Mouse (Mus musculus) liver, postnatal 0 days (tissue): ENCODE data around the gene Usp24. TPM values are rescaled to one million over a fixed set of nuclear protein-coding genes. Genes with fewer than 3 reads are reported as not detected.
"Not testable (repeated sequence)": the region's sequence is repeated elsewhere in the genome, so short reads cannot be mapped to it uniquely, and the experiment has no call there.

Experiments
- ATAC-seq: fragments of 200-750 bp; cut with Nextera tagmentation; 2 replicates; pipeline ENCODE4 v1.8.0; 2017; ENCODE audit warnings: mild to moderate bottlenecking, moderate library complexity
- DNase-seq: peaks from one replicate; pipeline ENCODE4 v3.0.0-alpha.2; 2016
- H3K27ac ChIP-seq: fragments of 300-500 bp; sonication (generic); 2 replicates; pipeline ENCODE4 v1.5.1; 2014; ENCODE audit warnings: antibody characterized with exemption, moderate library complexity, mild to moderate bottlenecking, low read depth
- H3K27me3 ChIP-seq: fragments of 300-500 bp; sonication (generic); 2 replicates; pipeline ENCODE4 v1.6.1; 2014; ENCODE audit warnings: low read length, control low read depth, mixed read lengths; ENCODE audit not compliant: insufficient read depth
- H3K36me3 ChIP-seq: fragments of 300-500 bp; sonication (generic); replicated peaks from 2 replicates; pipeline ENCODE4 v1.6.1; 2014; ENCODE audit warnings: mild to moderate bottlenecking, control low read depth, low read length, moderate library complexity, mixed read lengths; ENCODE audit not compliant: insufficient read depth
- H3K4me1 ChIP-seq: fragments of 300-500 bp; sonication (generic); 2 replicates; pipeline ENCODE4 v1.6.1; 2014; ENCODE audit warnings: antibody characterized with exemption, mild to moderate bottlenecking, control low read depth; ENCODE audit not compliant: insufficient read depth
- H3K4me2 ChIP-seq: fragments of 300-500 bp; sonication (generic); 2 replicates; pipeline ENCODE4 v1.6.1; 2014; ENCODE audit warnings: low read depth, mild to moderate bottlenecking, low read length, moderate library complexity, mixed read lengths
- H3K4me3 ChIP-seq: fragments of 300-500 bp; sonication (generic); 2 replicates; pipeline ENCODE4 v1.5.1; 2014; ENCODE audit warnings: low read depth, low read length
- H3K9ac ChIP-seq: fragments of 300-500 bp; sonication (generic); replicated peaks from 2 replicates; pipeline ENCODE4 v1.6.1; 2014; ENCODE audit warnings: mild to moderate bottlenecking, moderate library complexity
- H3K9me3 ChIP-seq: fragments of 300-500 bp; sonication (generic); 2 replicates; pipeline ENCODE4 v1.6.1; 2016; ENCODE audit warnings: mild to moderate bottlenecking, control low read depth, low read length, mixed read lengths
- CTCF ChIP-seq: sonication (generic); IDR thresholded peaks from 2 replicates; pipeline ENCODE4 v1.5.1; 2016; ENCODE audit warnings: antibody characterized with exemption, low read depth
- EP300 ChIP-seq: IDR thresholded peaks from 2 replicates; pipeline ENCODE4 v1.6.1; 2016; ENCODE audit warnings: antibody characterized with exemption, low read depth, mild to moderate bottlenecking
- WGBS: fragments of 180-500 bp; shearing (Covaris S2); extraction: QIAGEN DNeasy Blood & Tissue Kit; methylation state at CpG from one replicate; pipeline ENCODE4 v1.1.7; 2014; ENCODE audit not compliant: insufficient replicate concordance; 5-methylcytosine and 5-hydroxymethylcytosine counted together
- polyA plus RNA-seq: library from polyadenylated mRNA; unstranded; fragments of >200 nt; fragmentation: Nextera tagmentation; extraction: Ambion mirVana; gene quantifications from 2 replicates; pipeline ENCODE4 v1.2.1, GENCODE M21; 2015

Usp24 gene
- polyA plus RNA-seq, 1 experiment from 2014 or later = 4.7 TPM

DNA sequence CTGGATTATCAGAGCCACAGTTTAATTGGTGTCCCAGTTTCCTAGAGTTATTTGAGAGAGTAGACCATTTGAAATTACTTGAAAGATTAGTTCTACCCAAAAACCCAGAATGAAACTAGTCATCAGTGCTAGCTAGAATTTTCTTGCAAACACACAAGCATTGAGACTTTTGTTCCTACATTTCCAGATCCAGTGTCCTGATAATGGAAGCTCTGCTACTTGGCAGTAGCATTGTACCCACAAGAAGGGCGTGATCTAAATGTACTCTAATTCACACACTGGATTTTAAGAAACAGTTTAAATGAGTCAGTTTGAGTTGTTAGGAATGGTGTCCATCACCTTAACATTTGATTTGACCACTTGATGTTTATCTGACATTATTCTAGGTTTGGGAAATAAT is 31.7 kb downstream of the Usp24 start:
- Histone ChIP-seq H3K27me3 (no peaks in the 10 kb centered on the region), H3K4me3 (no peak overlapping the region), H3K4me1 (no peaks in the 10 kb centered on the region), H3K4me2 (no peak overlapping the region), H3K9me3 (no peaks in the 10 kb centered on the region), H3K27ac (no peak overlapping the region), H3K9ac (no peak overlapping the region), H3K36me3 (peaks cover 53% of the 10 kb centered on the region)
- TF ChIP-seq EP300 = no peak
- ATAC-seq (no peak), DNase-seq (no peak)
- WGBS = 67% methylated on average over 1 of the region's 1 CpGs

DNA sequence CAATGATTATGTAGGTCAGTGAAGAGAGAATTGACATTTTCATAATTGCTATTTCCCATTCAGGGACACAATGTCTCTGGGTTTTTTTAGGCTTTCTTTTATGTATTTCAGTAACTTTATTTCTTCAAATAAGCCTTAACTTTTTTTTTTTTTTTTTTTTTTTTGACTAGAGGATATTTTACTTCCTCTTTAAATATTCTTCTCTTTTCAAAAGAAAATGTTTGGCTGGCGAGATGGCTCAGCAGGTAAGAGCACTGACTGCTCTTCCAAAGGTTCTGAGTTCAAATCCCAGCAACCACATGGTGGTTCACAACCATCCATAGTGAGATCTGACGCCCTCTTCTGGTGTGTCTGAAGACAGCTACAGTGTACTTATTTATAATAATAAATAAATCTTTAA is 39.0 kb downstream of the Usp24 start:
- ATAC-seq, H3K4me2 ChIP-seq, H3K27me3 ChIP-seq, H3K27ac ChIP-seq, H3K9ac ChIP-seq, H3K9me3 ChIP-seq, H3K4me1 ChIP-seq, DNase-seq, H3K4me3 ChIP-seq: not testable (repeated sequence)
- 63% methylated on average over 2 of the region's 2 CpGs for WGBS
- peaks cover 53% of the 10 kb centered on the region for H3K36me3 ChIP-seq

DNA sequence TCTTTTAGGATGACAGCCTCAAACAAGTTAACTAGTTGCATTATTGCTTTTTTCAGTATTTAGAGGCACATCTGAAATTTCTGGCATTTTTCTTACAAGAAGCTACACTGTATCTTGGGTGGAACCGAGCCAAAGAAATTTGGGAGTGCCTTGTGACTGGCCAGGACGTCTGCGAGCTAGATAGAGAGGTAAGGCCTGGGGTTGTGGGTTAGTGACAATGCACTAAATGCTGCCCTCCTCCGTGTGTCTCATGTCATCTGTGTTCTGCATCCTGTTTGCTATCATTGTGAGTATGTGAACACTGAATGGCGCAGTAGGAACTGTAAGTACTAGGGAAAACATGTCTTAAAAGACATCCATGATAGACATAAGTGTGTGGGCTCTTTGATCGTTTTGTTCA is 54.0 kb downstream of the Usp24 start:
- no peaks in the 10 kb centered on the region for H3K4me1 ChIP-seq
- peaks cover 62% of the 10 kb centered on the region for H3K36me3 ChIP-seq
- TF ChIP-seq EP300 = no peak
- no peak for TF ChIP-seq CTCF
- H3K9me3 ChIP-seq = no peaks in the 10 kb centered on the region
- no peaks in the 10 kb centered on the region for H3K27me3 ChIP-seq
- peak; percentile 75 for ATAC-seq
- 68% methylated on average over 6 of the region's 6 CpGs for WGBS
- H3K9ac ChIP-seq = no peak overlapping the region
- no peak overlapping the region for H3K27ac ChIP-seq
- no peak for DNase-seq
- no peak overlapping the region for H3K4me2 ChIP-seq
- H3K4me3 ChIP-seq = no peak overlapping the region

DNA sequence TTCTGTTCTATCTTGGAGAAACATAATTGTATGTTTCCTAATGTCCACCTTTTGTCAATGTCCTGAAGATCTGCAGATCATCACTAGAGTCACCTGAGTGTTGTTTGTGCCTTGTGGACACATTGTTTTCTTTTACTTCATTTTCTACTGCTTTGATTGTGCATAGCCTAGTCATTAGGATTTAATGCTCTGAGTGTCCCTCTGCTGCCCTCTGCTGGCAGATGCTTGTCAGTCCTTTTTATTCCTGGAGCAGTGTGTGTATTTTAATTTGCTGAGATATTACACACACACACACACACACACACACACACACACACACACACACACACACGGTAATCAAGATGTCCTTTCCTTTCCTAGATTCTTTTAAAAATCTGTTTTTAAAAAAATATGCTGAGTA is 59.8 kb downstream of the Usp24 start:
- WGBS = 23% methylated on average over 1 of the region's 1 CpGs
- H3K9me3 ChIP-seq = no peaks in the 10 kb centered on the region
- H3K4me2 ChIP-seq = no peak overlapping the region
- DNase-seq = peak; percentile 88
- TF ChIP-seq EP300 (no peak), CTCF (peak; percentile 94)
- H3K4me3 ChIP-seq = no peak overlapping the region
- H3K27ac ChIP-seq = no peak overlapping the region
- ATAC-seq = peak; percentile 33; the same call in 1 of the 2 replicates
- H3K9ac ChIP-seq = no peak overlapping the region
- peaks cover 66% of the 10 kb centered on the region for H3K36me3 ChIP-seq
- no peaks in the 10 kb centered on the region for H3K27me3 ChIP-seq
- no peaks in the 10 kb centered on the region for H3K4me1 ChIP-seq

DNA sequence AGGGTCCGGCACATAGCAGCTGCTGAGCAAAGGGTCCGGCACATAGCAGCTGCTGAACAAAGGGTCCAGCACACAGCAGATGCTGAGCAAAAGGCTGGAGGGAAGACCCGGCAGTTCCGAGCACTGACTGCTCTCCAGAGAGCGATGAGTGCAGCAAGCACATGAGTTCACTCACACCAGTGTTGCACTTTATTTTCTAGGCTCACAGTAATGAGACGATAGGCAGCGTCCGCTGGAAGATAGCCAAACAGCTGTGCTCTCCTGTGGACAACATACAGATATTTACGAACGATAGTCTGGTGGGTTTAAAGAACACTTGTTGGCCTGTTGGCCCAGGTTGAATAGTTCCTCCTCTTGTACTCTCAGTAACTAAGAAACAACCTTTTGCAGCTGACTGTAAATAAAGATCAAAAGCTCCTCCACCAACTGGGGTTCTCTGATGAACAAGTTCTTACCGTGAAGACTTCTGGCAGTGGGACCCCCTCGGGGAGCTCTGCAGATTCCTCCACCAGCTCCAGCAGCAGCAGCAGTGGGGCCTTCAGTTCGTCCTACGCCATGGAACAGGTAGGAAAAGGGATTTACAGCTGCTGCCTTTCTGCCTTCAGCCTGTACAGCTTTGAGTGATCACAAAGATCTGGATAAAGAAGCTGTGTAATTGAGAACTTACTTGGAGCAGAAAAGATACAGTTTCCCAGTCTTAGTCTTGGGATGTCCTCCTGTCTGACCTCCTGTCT is 63.0 kb downstream of the Usp24 start:
- Histone ChIP-seq H3K4me1 (no peaks in the 10 kb centered on the region), H3K9me3 (no peaks in the 10 kb centered on the region), H3K4me2 (no peak overlapping the region), H3K27me3 (no peaks in the 10 kb centered on the region), H3K27ac (no peak overlapping the region), H3K4me3 (no peak overlapping the region), H3K9ac (no peak overlapping the region), H3K36me3 (peaks cover 65% of the 10 kb centered on the region)
- no peak for TF ChIP-seq EP300
- no peak for TF ChIP-seq CTCF
- WGBS = 80% methylated on average over 14 of the region's 14 CpGs
- ATAC-seq = no peak
- DNase-seq = no peak

DNA sequence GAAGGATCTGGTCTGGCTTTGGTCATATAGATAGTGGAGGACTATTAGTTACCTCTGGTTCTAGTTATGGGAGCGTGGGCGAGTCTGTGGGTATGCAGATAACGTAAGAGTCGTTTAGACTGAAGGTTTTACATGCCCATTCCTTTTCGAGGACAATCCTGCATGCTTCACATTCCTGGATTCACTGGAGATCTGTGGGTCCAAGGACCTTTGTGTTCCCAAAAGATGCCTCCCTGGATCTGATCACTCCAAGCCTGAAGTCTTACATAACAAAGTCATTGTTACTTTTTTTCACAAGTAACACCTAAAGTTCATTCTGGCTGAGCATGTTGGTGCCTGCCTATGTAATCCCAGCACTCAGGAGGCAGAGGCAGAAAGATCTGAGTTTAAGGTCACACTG is 65.1 kb downstream of the Usp24 start:
- no peaks in the 10 kb centered on the region for H3K9me3 ChIP-seq
- H3K4me3 ChIP-seq = no peak overlapping the region
- H3K4me1 ChIP-seq = no peaks in the 10 kb centered on the region
- WGBS = 76% methylated on average over 5 of the region's 5 CpGs
- no peak overlapping the region for H3K9ac ChIP-seq
- no peak for ATAC-seq
- peaks cover 71% of the 10 kb centered on the region for H3K36me3 ChIP-seq
- H3K27me3 ChIP-seq = no peaks in the 10 kb centered on the region
- no peak overlapping the region for H3K27ac ChIP-seq
- DNase-seq = no peak
- H3K4me2 ChIP-seq = no peak overlapping the region
- TF ChIP-seq CTCF (no peak), EP300 (no peak)

DNA sequence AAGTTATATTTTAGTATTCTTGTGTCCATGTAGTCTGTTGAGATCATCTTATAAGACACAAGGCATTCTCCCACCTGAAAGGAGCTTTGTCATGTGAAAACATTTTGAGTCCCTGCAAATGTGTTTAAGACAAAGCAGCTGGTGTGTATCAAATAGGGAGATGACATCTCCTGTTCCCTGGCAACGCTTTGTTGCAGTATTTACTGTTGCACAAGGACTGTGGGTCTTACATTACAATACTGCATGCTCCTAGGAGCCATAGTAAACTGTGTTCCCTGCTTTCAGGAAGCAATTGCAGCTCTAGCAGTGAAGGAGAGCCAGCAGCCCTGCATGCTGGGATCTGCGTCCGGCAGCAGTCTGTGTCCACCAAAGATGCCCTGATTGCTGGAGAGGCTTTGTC is 73.9 kb downstream of the Usp24 start:
- no peak for ATAC-seq

More for the DNA sequence above, 73.9 kb downstream of the Usp24 start:
- no peak overlapping the region for H3K4me3 ChIP-seq
- H3K4me1 ChIP-seq = no peaks in the 10 kb centered on the region
- no peak overlapping the region for H3K9ac ChIP-seq
- H3K9me3 ChIP-seq = no peaks in the 10 kb centered on the region
- no peaks in the 10 kb centered on the region for H3K27me3 ChIP-seq
- H3K27ac ChIP-seq = no peak overlapping the region
- 94% methylated on average over 3 of the region's 3 CpGs for WGBS
- H3K4me2 ChIP-seq = no peak overlapping the region
- DNase-seq = no peak
- peaks cover 69% of the 10 kb centered on the region for H3K36me3 ChIP-seq
- TF ChIP-seq CTCF = no peak
- TF ChIP-seq EP300 = no peak
